Mouse (Mus musculus) CH12.LX (cell line): Measurements from ENCODE around the gene Prdm10. TPM values are rescaled to one million over a fixed set of nuclear protein-coding genes. Genes with fewer than 3 reads are reported as not detected.

Source experiments
- DNase-seq: peaks from one replicate; pipeline ENCODE4 v3.0.0-alpha.2; 2013; ENCODE audit errors: extremely low read depth
- H3K27ac ChIP-seq: 2 replicates; pipeline ENCODE4 v1.5.1; 2012; ENCODE audit warnings: low read depth, mild to moderate bottlenecking, control low read depth, moderate library complexity; ENCODE audit not compliant: insufficient read depth
- H3K27me3 ChIP-seq: replicated peaks from 2 replicates; pipeline ENCODE3; 2012; ENCODE audit warnings: inconsistent platforms
- H3K36me3 ChIP-seq, 2 experiments: replicated peaks in 1 of 2; 2 replicates each; pipeline versions ENCODE3 to v1.6.1; 2012; ENCODE audit warnings: inconsistent platforms in 1 of 2, low read length in 1 of 2, mild to moderate bottlenecking in 1 of 2, mixed read lengths in 1 of 2, moderate library complexity in 1 of 2; ENCODE audit not compliant: control insufficient read depth in 1 of 2, insufficient read depth in 1 of 2
- H3K4me1 ChIP-seq, 2 experiments: 2 replicates each; pipeline ENCODE4 v1.6.1; 2012; ENCODE audit warnings: inconsistent platforms in 1 of 2, moderate library complexity in 1 of 2; ENCODE audit not compliant: insufficient read depth in 2 of 2, control insufficient read depth in 1 of 2
- H3K4me2 ChIP-seq: 2 replicates; pipeline ENCODE4 v1.6.1; 2012; ENCODE audit warnings: low read depth, mild to moderate bottlenecking, control low read depth; ENCODE audit not compliant: poor library complexity, insufficient read depth, severe bottlenecking
- H3K4me3 ChIP-seq, 3 experiments: fragments of 150-350 bp in 1 of 3; sonication (generic) in 1 of 3; replicated peaks in 1 of 3; 2 replicates each; pipeline versions ENCODE3 to v1.5.1; 2011 to 2012; ENCODE audit warnings: low read depth in 2 of 3, low read length in 2 of 3, mild to moderate bottlenecking in 2 of 3, moderate library complexity in 2 of 3, control low read depth in 1 of 3, improper control_type of control experiment in 1 of 3, inconsistent platforms in 1 of 3, mixed read lengths in 1 of 3; ENCODE audit not compliant: poor library complexity in 1 of 3
- H3K79me2 ChIP-seq: replicated peaks from 2 replicates; pipeline ENCODE4 v1.6.1; 2012; ENCODE audit warnings: mild to moderate bottlenecking, moderate library complexity; ENCODE audit not compliant: control insufficient read depth, poor library complexity, insufficient read depth, severe bottlenecking; ENCODE audit errors: extremely low read depth
- H3K9ac ChIP-seq: 2 replicates; pipeline ENCODE4 v1.6.1; 2012; ENCODE audit warnings: low read depth, mild to moderate bottlenecking, control low read depth, moderate library complexity; ENCODE audit not compliant: insufficient read depth
- H3K9me3 ChIP-seq: replicated peaks from 2 replicates; pipeline ENCODE3; 2012; ENCODE audit warnings: low read length, inconsistent platforms, mixed read lengths
- BHLHE40 ChIP-seq: IDR thresholded peaks from 2 replicates; pipeline ENCODE4 v1.6.1; 2011; ENCODE audit warnings: mild to moderate bottlenecking, low read depth, low read length, improper control_type of control experiment
- E2F4 ChIP-seq: IDR thresholded peaks from 2 replicates; pipeline ENCODE4 v1.6.1; 2011; ENCODE audit warnings: low read depth, low read length, improper control_type of control experiment; ENCODE audit not compliant: insufficient replicate concordance
- ELF1 ChIP-seq: IDR thresholded peaks from 2 replicates; pipeline ENCODE4 v1.6.1; 2014; ENCODE audit warnings: low read depth, mild to moderate bottlenecking, inconsistent platforms, low read length, improper control_type of control experiment
- EP300 ChIP-seq: IDR thresholded peaks from 2 replicates; pipeline ENCODE4 v1.6.1; 2011; ENCODE audit warnings: low read length, improper control_type of control experiment
- GABPA ChIP-seq: IDR thresholded peaks from 2 replicates; pipeline ENCODE4 v1.6.1; 2012; ENCODE audit warnings: low read depth, low read length, improper control_type of control experiment, inconsistent platforms; ENCODE audit not compliant: insufficient replicate concordance
- IRF4 ChIP-seq: IDR thresholded peaks from 2 replicates; pipeline ENCODE4 v1.6.1; 2014; ENCODE audit warnings: low read depth, mild to moderate bottlenecking, inconsistent platforms, low read length, improper control_type of control experiment
- JUN ChIP-seq: IDR thresholded peaks from 2 replicates; pipeline ENCODE4 v1.6.1; 2011; ENCODE audit warnings: low read depth, mild to moderate bottlenecking, low read length, improper control_type of control experiment, moderate library complexity; ENCODE audit not compliant: insufficient read depth
- KAT2A ChIP-seq: IDR thresholded peaks from 2 replicates; pipeline ENCODE4 v1.6.1; 2012; ENCODE audit warnings: low read length, improper control_type of control experiment, inconsistent platforms; ENCODE audit not compliant: insufficient replicate concordance
- MAFK ChIP-seq: IDR thresholded peaks from 2 replicates; pipeline ENCODE4 v1.6.1; 2011; ENCODE audit warnings: low read length, improper control_type of control experiment; ENCODE audit not compliant: insufficient replicate concordance
- MAX ChIP-seq: IDR thresholded peaks from 2 replicates; pipeline ENCODE4 v1.6.1; 2011; ENCODE audit warnings: low read length, improper control_type of control experiment
- MAZ ChIP-seq: IDR thresholded peaks from 2 replicates; pipeline ENCODE4 v1.6.1; 2012; ENCODE audit warnings: low read depth, mild to moderate bottlenecking, inconsistent platforms, low read length, improper control_type of control experiment, moderate library complexity
- MEF2A ChIP-seq: IDR thresholded peaks from 2 replicates; pipeline ENCODE4 v1.6.1; 2014; ENCODE audit warnings: low read depth, mild to moderate bottlenecking, inconsistent platforms, low read length, improper control_type of control experiment, borderline replicate concordance
- PAX5 ChIP-seq: IDR thresholded peaks from 2 replicates; pipeline ENCODE4 v1.6.1; 2012; ENCODE audit warnings: low read length, inconsistent platforms, mixed read lengths
- RAD21 ChIP-seq: IDR thresholded peaks from 2 replicates; pipeline ENCODE4 v1.6.1; 2011; ENCODE audit warnings: low read depth, mild to moderate bottlenecking, low read length, improper control_type of control experiment, moderate library complexity
- SIN3A ChIP-seq: IDR thresholded peaks from 2 replicates; pipeline ENCODE4 v1.6.1; 2012; ENCODE audit warnings: low read length, improper control_type of control experiment, inconsistent platforms
- SMC3 ChIP-seq: IDR thresholded peaks from 2 replicates; pipeline ENCODE4 v1.6.1; 2011; ENCODE audit warnings: low read depth, low read length, improper control_type of control experiment
- TBP ChIP-seq: conservative IDR thresholded peaks from 2 replicates; pipeline ENCODE4 v1.6.1; 2011; ENCODE audit warnings: low read depth, low read length, improper control_type of control experiment
- TCF12 ChIP-seq: IDR thresholded peaks from 2 replicates; pipeline ENCODE4 v1.6.1; 2014; ENCODE audit warnings: low read depth, mild to moderate bottlenecking, inconsistent platforms, low read length, improper control_type of control experiment
- UBTF ChIP-seq: IDR thresholded peaks from 2 replicates; pipeline ENCODE4 v1.6.1; 2012; ENCODE audit warnings: low read depth, mild to moderate bottlenecking, inconsistent platforms, low read length, improper control_type of control experiment, moderate library complexity
- USF2 ChIP-seq: conservative IDR thresholded peaks from 2 replicates; pipeline ENCODE4 v1.6.1; 2011; ENCODE audit warnings: low read depth, low read length, improper control_type of control experiment
- ZNF384 ChIP-seq: IDR thresholded peaks from 2 replicates; pipeline ENCODE4 v1.6.1; 2012; ENCODE audit warnings: low read depth, low read length, improper control_type of control experiment, inconsistent platforms
- dilution Hi-C: fragments of 300-500 bp; cut with MboI; formaldehyde crosslinking; loops from 2 replicates; pipeline ENCODE4 v1.14.3; 2020; ENCODE audit warnings: low sequenced_read_pairs; ENCODE audit not compliant: extremely low pct_unique_long_range_greater_than_20kb, extremely low pct_ligation_motif_present
- in situ Hi-C: fragments of 300-500 bp; cut with MboI; formaldehyde crosslinking; loops from 3 replicates; pipeline ENCODE4 v1.14.3; 2019; ENCODE audit warnings: low sequenced_read_pairs, low pct_ligation_motif_present, low pct_unique_long_range_greater_than_20kb, mixed read lengths
- polyA plus RNA-seq: library from polyadenylated mRNA; unstranded; fragments of >175 nt; gene quantifications from 2 replicates; pipeline ENCODE4 v1.2.1, GENCODE M21; 2012; ENCODE audit warnings: low read depth; ENCODE audit not compliant: insufficient read length
- total RNA-seq, 2 experiments: library from RNA; depleted of rRNA; stranded (reverse); fragments of 300-350 nt in 1 of 2; fragments of >200 nt in 1 of 2; gene quantifications; 2 replicates each; pipeline ENCODE4 v1.2.3; 2012 to 2014

Gene Prdm10
- total and polyA plus RNA-seq, 3 experiments, result 4.5 to 6.7 (median 4.7) TPM

- Histone ChIP-seq H3K36me3 (peaks cover 0 to 20% of the 10 kb centered on the region in 2 experiments), H3K9me3 (no peaks in the 10 kb centered on the region), H3K4me3 (no peak overlapping the region), H3K27me3 (no peaks in the 10 kb centered on the region), H3K4me2 (no peak overlapping the region), H3K9ac (no peak overlapping the region), H3K4me1 (peaks cover 4 to 5% of the 10 kb centered on the region in 2 experiments; a peak in 1 of 4 replicates), H3K79me2 (no peaks in the 10 kb centered on the region)
- in situ Hi-C loops (no loop called here), dilution Hi-C loops (no loop called here)
- no peak for DNase-seq
- no peak for TF ChIP-seq SMC3
- no peak for TF ChIP-seq UBTF
- TF ChIP-seq ELF1, result no peak
- TF ChIP-seq SIN3A, result no peak
- TF ChIP-seq MAFK, result no peak
- TF ChIP-seq ZNF384, result no peak
- TF ChIP-seq MEF2A, result no peak
- TF ChIP-seq EP300, result no peak
- TF ChIP-seq KAT2A, result no peak
- TF ChIP-seq, all 38 proteins: peak for 0
- no peak overlapping the region for H3K27ac ChIP-seq
Observed at GRCm38 (mm10) chr9:31309041-31309440, 28.7 kb downstream of the Prdm10 start.

- dilution Hi-C loops, result no loop called here
- peaks cover 0 to 20% of the 10 kb centered on the region in 2 experiments for H3K36me3 ChIP-seq
- TF ChIP-seq IRF4 (no peak), ELF1 (no peak), E2F4 (no peak), MEF2A (no peak), GABPA (no peak), SMC3 (no peak), BHLHE40 (no peak)
- TF ChIP-seq, all 38 proteins: peak for 0
- Histone ChIP-seq H3K79me2 (no peaks in the 10 kb centered on the region), H3K4me3 (no peak overlapping the region), H3K27ac (no peak overlapping the region), H3K27me3 (no peaks in the 10 kb centered on the region), H3K9ac (no peak overlapping the region), H3K4me2 (no peak overlapping the region), H3K4me1 (peaks cover 4 to 5% of the 10 kb centered on the region in 2 experiments; a peak in 1 of 4 replicates), H3K9me3 (no peaks in the 10 kb centered on the region)
- in situ Hi-C loops, result no loop called here
- DNase-seq, result no peak
Observed at GRCm38 (mm10) chr9:31310662-31311061, 30.3 kb downstream of the Prdm10 start.

- TF ChIP-seq USF2, result no peak
- no peak for TF ChIP-seq PAX5
- TF ChIP-seq TBP, result no peak
- no peak for TF ChIP-seq IRF4
- no peak for TF ChIP-seq MAX
- TF ChIP-seq MAZ, result no peak
- no peak for TF ChIP-seq JUN
- no peak for TF ChIP-seq TCF12
- no peak for TF ChIP-seq EP300
- no peak for TF ChIP-seq RAD21
- Histone ChIP-seq H3K4me2 (no peak overlapping the region), H3K27me3 (no peaks in the 10 kb centered on the region), H3K27ac (no peak overlapping the region), H3K4me1 (peaks cover 4 to 5% of the 10 kb centered on the region in 2 experiments; a peak in 1 of 4 replicates), H3K79me2 (no peaks in the 10 kb centered on the region), H3K9me3 (no peaks in the 10 kb centered on the region), H3K9ac (no peak overlapping the region), H3K36me3 (peaks cover 0 to 24% of the 10 kb centered on the region in 2 experiments), H3K4me3 (no peak overlapping the region)
- in situ Hi-C loops (no loop called here), dilution Hi-C loops (no loop called here)
- no peak for DNase-seq
Observed at GRCm38 (mm10) chr9:31313876-31314275, 33.5 kb downstream of the Prdm10 start.
